Mouse (Mus musculus): Measurements from ENCODE around the gene Olfr156.
"Not testable (repeated sequence)": the region's sequence is repeated elsewhere in the genome, so short reads cannot be mapped to it uniquely, and the experiment has no call there.

Gene Olfr156

DNA sequence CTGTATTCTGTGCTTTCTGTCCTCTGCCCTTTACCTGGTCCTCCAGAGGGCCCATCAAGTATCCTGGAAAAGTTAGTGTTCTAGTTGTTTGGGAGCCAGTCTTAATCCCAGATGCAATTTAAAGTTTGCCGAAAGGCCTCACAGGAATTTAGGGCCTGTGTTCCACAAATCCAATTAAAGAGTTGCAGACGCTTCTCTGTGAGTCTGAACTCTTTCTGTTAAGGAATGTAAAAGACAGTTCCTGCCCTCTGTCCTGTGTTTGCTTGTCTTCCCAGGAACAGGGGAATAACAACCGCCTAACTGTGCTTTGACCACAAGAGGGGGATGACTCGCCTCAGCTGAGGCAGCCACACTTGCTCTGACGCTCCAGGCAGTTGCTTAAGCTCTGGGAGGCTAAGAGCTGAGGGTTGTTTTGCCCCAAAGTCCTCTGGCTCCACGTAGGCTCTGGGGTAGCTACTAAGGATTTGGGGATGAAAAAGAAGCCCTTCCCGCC, at the start of gene Olfr156:
Gene Olfr156, minus strand, starts transcription at position 51 of the 493 bp plus-strand sequence.
- no peak for DNase-seq

DNA sequence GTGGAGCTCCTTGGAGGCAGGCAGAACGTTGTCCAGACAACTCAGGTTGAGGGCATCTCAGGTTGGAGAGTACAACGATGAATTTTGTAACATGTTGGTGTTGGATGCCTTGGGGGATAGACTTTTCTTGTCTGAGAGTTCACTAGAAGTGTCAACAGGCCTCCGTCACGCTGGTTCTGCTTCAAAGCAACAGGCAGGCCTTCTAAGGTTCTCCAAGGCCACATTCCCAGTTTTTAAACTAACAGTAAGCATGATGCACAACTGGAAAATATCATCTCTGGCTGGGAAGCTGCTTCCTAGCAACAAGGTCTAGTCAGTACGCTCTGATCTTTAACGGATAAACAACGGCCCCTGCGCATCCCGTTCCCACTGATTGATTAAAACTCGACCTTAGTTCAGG, 46.1 kb upstream of the Olfr156 start:
- DNase-seq = no peak

DNA sequence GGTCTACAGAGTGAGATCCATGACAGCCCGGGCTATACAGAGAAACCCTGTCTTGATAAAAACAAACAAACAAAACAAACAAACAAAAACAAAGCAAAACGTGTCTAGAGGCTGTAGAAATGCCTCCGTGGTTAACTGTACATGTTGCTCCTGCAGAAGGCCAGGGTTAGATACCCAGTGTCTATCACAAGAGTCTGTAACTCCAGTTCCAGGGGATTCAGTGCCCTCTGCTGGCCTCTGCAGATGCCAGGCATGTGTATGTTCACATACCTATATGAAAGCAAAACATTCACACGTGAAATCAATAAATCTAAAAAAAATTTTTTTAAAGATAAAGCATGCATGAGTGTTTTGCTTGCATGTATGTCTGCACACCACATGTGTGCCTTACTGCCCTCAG, 39.6 kb upstream of the Olfr156 start:
- no peak for DNase-seq

DNA sequence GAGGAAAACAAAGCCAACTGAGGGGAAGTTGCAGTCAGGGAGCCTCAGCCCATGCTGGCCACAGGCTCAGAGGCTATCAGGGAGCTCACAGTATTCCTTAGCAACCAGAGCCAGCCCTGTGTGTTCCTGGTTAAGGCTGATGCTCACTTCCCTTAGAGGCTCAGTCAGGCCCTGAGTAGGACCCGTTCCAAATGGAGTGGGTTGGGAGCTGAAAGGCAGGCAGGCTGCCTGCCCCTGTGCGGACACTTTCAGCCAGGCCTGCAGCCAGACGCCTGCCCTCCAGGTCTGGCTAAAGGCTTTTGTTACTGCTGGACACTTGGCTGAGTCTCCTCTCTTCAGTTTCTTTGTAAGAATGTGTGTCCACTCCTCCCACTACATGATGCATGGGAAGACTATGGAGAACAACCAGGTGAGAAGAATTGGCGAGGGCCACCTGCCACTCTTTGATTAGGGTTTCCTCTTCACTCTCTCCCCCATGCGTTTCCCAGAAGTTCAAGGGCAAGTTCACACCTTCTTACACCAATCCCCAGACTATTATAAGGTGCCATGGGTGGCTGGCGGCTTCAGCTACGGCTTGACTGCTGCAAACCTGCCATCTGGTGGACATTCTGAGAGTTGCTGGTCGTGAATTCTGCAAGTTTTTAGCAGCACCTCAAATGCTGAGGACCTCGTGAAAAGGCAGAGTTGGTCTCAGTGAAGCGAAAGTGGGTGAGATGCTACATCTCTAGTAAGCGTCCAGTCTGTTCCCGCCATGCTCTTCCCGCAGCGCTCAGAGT, 37.2 kb upstream of the Olfr156 start:
- peak; percentile 60 for DNase-seq

DNA sequence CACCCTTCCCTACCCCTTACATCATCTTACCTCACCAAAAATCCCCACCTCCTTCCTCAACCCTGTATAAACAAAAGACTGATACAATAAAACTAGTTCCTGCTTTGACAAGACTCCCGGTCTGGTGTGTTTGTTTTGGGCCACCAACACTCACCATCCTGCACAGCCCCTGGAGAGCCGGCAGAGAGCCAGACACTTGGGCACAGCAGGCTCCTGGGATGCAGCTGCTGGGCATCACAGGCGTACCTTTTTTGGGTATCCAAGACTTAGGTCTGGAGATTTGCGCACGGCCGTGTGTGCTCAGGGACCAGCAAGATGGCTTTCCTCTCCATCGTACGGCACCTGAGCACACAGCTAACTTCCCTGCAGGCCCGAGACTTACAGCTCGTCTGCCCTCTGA, 36.2 kb upstream of the Olfr156 start:
- DNase-seq = no peak

DNA sequence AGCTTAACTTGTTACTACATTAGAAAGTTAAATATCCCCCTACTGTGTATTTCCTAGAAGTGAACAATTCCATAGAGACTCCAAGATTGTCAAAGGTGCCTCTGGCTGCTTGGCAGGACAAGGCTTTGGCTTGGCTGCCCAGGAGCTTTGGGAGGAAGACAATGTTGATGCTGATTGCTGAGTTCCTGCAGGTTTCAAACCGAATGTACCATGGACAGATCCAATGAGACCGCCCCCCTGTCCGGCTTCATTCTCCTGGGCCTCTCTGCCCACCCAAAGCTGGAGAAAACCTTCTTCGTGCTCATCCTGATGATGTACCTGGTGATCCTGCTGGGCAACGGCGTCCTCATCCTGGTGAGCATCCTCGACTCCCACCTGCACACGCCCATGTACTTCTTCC, 30.4 kb upstream of the Olfr156 start:
- no peak for DNase-seq

DNA sequence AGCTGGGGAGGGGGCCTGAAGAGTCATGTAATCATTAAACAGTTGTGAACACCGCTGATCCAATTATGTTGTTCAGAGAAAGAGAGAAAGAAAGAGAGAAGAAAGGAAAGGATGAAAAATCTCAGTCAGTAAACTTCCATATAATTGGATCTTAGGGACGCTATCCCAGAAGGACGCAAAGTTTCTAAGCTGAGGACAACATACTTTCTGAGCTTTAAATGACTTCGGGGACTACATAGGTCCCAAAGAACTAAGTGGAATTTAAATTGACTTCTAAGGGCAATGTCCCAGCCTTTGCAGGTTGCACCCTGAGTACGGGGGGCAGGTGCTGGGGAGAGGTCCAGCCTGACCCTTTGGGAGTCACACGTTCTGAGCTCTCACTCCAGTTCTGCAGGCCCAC, 27.6 kb upstream of the Olfr156 start, which contains the start of gene Olfr155:
Gene Olfr155, plus strand, starts transcription at position 301 of the 400 bp plus-strand sequence.
- DNase-seq = no peak

DNA sequence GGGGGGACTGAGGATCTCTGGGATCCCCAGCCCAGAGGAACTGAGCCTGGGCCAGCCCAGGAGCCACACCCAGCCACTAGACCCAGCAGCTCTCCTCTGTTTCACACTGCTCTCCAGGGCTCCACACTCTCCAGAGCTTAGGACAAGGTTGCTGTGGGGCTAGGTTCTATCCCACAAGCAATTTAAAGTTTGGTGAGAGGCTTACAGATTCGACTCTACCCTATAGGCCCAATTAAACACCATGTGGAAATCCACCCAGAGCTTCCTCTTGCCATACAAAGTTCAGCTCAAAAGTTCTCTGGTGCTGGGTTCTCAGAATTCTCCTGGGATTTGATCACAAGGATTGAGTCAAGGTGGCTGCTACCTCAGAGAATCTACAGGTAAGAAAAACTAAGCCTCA, 16.4 kb upstream of the Olfr156 start, which contains the start of gene Olfr157:
Gene Olfr157, minus strand, starts transcription at position 101 of the 400 bp plus-strand sequence.
- DNase-seq = no peak

DNA sequence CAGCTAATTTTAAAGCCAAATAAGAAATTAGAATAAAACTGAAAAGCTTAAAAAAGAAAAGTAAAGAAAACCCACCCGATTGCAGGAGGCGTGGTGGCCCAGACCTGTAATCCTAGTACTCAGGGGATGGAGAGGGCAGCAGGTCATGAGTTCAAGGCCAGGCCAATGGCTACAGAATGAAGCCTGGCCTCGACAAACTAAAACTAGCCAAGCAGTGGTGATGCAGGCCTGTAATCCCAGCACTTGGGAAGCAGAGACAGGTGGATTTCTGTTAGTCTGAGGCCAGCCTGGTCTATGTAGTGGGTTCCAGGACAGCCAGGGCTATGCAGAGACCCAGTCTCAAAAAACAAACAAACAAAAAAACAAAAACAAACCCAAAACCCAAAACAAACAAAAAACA, 14.6 kb upstream of the Olfr156 start:
- DNase-seq = no peak

DNA sequence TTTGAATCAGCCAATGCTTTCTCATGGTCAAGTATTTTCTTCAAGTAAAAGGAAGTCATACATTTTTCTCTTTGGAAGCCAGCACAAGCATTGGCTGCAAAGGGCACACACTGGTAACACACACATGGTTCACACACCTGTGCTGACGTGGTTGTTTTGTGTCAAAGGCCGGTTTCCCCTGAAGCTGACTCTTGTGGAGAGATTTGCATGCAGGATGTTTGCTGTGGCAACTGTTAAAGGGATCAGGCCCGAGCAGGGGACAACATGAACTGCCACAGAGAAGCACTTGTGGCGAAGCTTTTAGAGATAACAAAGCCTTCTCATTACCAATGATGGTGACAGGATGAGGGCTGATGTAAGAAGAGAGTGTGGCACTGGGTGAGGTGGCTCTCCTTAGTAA, 11.1 kb upstream of the Olfr156 start:
- DNase-seq = no peak

DNA sequence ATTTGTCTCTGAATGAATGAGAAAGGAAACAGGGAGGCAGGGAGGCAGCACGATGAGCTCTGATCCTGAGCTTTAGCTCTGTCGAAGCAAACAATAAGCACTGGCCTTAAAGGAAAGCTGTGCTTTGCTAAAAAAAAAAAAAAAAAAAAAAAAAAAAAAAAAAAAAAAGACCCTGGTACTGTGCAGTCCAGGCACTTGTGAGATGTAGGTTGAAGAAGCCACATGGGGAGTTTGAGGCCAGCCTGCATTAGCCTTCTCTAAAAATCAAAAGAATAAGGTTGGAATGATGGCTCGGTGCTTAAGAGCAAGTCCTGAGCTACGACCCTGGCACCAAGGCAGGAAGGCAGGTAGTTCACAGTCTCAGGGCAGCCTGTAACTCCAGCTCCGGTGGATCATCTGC, 10.1 kb upstream of the Olfr156 start:
- DNase-seq = no peak

DNA sequence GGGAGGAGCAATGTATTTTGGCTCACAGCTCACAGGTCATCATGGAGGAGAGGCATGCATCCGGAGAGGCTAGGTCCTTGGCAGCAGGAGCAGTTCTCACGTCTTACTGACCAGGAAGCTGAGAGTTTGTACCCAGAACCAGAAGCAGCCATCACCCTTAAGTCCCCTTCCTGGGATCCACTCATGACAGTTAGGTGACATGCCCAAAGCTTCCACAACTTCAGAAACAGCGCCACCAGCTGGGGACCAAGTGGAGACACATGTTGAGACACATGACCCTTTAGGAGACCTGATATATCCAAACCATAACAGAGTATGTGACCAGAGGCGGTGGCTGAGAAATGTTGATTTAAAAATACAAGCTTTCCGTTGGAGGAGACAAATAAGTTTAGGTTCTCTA, 8.3 kb upstream of the Olfr156 start:
- DNase-seq = no peak

DNA sequence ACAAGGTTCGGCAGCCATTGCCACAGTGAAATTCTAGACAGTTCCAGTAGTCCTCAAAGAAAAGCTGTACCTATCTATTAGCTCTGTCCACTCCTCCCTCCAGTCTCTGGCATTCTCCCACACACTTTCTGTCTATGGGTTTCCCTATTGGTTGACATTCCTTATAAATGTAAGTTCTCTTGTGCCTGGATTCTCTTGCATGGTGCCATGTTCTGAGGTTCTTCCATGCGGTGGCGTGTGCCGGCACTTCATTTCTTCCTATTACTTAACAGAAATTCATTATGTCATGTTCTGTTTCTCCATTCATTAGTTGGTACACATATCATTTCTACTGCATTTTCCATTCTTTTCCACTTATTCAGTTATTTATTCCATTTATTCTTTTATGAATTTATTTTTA, 5.1 kb upstream of the Olfr156 start:
- no peak for DNase-seq

DNA sequence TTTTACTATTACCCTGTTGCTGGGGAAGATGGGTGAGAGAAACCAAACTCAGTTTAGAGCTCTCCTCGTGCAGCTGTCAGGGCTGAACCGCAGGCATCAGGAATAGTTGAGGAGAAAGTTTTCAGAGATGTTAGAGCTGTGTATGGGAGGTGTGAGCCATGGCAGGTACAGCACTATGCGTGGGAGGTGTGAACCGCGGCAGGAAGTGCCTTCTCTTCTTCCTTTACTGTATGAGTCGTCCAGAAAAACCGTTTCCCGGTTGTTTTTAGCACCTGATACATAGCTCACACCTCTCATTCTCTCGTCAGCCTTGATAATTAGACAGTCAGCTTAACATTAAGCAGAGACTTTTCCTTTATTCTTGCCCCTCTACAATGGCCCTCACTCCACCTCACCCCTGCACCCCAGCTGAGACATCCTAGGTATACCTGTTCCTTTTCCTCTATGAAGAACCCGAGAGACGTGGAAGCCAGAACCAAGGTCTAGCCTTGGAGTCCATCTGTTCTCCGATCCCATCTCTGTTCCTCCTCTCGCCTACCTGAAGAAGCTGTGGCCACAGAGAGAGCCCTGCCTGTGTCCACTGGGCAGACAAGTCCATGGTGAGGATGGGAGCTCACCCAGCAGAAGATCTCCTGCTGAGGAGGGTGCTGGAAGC, 672 bp downstream of the Olfr156 start:
- DNase-seq = peak; percentile 18

DNA sequence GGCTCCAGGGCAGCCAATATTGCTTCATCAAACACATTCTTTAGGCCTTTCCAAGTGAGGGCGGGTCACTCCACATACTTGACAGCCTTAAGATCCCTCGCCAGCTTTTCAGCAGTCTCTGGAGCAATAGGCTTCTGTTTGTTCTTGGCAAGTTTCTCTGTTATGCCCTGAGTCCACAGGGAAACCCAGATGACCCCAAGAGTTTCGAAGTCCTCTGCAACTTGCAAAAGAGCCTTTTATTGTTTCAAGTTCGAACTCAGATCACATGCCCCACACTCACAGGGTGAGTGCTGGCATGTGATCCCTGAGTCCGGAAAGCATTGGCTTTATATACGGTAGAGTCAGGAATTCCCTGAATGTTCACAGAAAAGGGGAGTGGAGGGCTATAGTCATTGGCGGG, 24.8 kb downstream of the Olfr156 start:
- DNase-seq = no peak

DNA sequence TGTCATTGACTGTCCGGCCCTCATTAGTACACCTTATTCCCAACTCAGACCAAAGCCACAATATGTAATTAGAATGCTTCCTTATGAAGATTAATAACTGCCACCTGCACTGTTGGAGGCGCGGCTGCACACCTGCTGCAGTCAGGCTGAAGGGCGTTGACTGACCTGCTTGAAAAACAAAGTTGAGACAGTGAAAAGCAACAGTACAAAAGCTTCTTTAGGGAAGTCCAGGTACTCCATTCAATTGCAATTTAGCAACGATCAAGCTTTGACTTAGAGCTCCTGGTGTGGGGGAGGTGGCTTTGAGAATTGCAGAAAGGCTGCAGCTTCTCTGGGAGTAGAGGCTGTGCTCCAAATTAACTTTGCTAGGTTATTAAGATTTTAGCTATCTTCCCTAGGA, 27.9 kb downstream of the Olfr156 start:
- not testable (repeated sequence) for DNase-seq

DNA sequence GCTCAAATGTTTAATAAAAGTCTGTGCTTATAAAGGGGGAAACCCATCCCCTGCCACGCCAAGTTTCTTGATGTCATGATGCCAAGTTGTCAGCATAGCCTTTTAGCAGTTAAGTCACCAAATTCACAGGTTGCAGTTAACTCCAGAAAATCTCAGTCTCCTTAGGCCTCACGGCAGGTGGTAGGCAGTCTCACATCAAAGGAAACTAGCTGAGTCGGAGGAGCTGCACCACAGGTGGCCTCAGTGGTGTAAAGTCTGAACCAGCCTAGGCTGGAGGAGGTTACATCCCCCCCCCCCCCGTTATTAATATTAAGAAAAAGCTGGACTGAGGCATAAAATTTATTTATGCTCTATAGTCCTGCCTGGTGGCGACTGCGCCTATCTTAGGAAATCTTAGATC, 28.4 kb downstream of the Olfr156 start:
- no peak for DNase-seq

DNA sequence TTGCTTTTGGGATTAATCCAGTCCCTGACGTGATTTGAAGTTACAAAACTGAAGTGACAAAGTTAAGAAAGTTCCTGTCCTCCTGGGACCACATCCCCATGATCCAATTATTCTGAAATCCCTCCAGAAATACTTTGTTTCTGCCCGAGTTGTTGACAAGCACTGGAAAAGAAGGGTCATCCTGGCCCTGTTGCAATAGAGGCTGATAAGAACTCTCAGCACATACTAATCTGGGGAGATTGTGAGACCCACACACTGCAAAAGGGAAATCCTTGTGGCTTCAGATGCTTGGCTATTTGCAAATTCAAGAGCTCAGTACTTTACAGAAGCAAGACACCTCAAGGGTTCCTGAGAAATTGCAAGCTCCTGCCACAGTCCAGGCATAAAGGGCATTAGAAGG, 51.4 kb downstream of the Olfr156 start:
- no peak for DNase-seq

DNA sequence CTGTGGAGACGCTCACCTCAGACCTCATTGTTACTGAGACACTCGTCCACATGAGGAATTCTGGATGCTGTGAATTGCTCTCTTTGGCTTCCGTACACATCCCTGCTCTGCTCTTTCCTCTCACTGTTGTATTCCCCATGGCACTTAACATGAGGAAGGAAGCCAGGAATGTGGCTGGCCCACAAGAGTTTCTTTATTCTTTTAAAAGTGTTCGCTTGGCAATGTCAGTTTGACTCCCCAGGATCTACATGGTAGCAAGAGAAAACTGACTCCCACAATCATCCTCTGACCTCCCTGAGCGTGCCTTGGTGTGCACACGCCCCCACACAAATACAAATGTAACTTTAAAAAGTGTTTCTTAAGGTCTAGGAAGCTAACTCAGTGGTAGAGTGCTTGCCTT, 52.1 kb downstream of the Olfr156 start:
- DNase-seq = no peak

DNA sequence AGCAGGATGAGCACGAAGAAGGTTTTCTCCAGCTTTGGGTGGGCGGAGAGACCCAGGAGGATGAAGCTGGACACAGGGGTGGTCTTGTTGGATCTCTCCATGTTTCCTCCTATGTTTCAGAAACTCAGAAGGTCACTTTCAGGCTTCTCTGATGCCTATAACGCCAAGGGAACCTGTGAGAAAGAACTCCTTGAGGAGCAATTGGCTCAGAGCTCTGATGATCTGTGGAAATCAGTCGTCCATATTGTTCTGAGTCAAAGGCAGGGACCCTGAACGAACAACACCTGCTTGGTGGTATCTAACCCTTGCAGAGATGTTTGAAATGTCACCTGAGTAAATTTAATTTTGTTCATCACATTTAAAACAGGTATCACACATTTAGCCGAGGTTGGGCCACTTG, 52.8 kb downstream of the Olfr156 start, which contains the start of gene Olfr159:
Gene Olfr159, minus strand, starts transcription at position 101 of the 400 bp plus-strand sequence.
- DNase-seq = no peak
